Mouse (Mus musculus): ENCODE measurements around the gene Ide. TPM values are rescaled to one million over a fixed set of nuclear protein-coding genes. Genes with fewer than 3 reads are reported as not detected.

Ide gene
- polyA plus RNA-seq, 1 experiment from 2014 or later, result 42.0 TPM

- 80% methylated on average over 4 of the region's 4 CpGs for WGBS
- no peaks in the 10 kb centered on the region for H3K9me3 ChIP-seq (ENCODE audit: control insufficient read depth, low read length)
Measured at GRCm38 (mm10) chr19:37369921-37370320, 32.3 kb upstream of the Ide start.

DNA sequence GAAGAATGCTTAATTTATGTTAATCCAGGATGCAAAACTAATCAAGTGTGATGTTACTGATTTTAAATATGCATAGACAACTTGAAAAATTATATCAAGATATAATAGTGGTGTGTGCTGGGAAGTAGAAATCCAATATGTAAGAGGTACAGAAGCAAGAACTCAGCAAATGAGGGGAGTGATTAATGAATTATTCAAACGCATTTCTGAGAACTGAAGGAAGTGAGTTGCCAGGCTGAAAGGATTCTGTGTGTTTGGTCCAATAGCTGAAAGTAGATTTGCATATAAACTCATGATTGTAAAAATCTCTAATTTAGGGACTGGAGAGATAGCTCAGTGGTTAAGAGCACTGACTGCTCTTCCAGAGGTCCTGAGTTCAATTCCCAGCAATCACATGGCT, 31.3 kb upstream of the Ide start:
- Histone ChIP-seq H3K9me3 (ENCODE audit: control insufficient read depth, low read length) (no peaks in the 10 kb centered on the region), H3K4me3 (ENCODE audit: low read length) (no peak overlapping the region), H3K4me2 (ENCODE audit: low read depth, low read length) (no peak overlapping the region), H3K36me3 (ENCODE audit: control insufficient read depth, insufficient read depth, low read length) (no peaks in the 10 kb centered on the region), H3K9ac (ENCODE audit: low read length) (no peak overlapping the region), H3K4me1 (replicated peaks; ENCODE audit: control insufficient read depth, insufficient read depth, low read length) (no peaks in the 10 kb centered on the region), H3K27ac (ENCODE audit: low read length) (no peak overlapping the region), H3K27me3 (ENCODE audit: control insufficient read depth, insufficient read depth, low read depth, low read length) (no peaks in the 10 kb centered on the region)
- WGBS, result 76% methylated on average over 1 of the region's 1 CpGs
- no peak for ATAC-seq (ENCODE audit: low read depth)

More at GRCm38 (mm10) chr19:37369921-37370320, 32.3 kb upstream of the Ide start:
- Histone ChIP-seq H3K36me3 (ENCODE audit: control insufficient read depth, insufficient read depth, low read length) (no peaks in the 10 kb centered on the region), H3K4me3 (ENCODE audit: low read length) (no peak overlapping the region), H3K9ac (ENCODE audit: low read length) (no peak overlapping the region), H3K27ac (ENCODE audit: low read length) (no peak overlapping the region), H3K4me2 (ENCODE audit: low read depth, low read length) (no peak overlapping the region), H3K27me3 (ENCODE audit: control insufficient read depth, insufficient read depth, low read depth, low read length) (no peaks in the 10 kb centered on the region), H3K4me1 (replicated peaks; ENCODE audit: control insufficient read depth, insufficient read depth, low read length) (no peaks in the 10 kb centered on the region)
- ATAC-seq (ENCODE audit: low read depth), result no peak

DNA sequence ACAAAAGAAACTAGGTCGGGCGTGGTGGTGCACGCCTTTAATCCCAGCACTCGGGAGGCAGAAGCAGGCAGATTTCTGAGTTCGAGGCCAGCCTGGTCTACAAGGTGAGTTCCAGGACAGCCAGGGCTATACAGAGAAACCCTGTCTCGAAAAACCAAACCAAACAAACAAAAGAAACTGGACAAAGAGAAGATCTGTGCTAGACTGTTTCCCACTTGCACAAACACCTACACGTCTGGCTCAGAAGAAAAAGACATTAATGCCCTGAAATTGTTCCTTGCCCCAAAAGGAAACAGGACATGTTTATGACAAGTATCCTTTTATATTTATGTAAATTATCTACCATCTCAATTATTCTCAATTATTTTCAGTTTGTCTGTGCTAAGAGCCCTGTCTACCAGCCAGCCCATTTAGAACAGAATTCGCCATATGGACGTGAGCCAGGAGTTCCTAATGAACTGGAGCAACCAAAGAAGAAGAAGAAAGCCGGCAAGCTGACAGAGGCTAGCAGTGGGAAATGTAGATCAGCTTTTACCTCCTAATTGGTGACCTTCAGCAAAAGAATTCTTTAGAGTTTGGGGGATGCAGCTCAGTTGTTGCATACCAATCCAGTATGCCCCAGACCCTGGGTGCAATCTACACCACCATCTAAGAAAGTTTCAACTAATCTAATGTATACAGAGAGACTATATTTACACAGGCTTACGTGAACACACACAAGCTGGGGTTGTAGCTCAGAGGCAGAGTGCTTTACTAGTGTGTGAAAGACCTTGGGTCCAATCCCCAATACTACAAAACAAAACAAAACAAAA, 25.7 kb upstream of the Ide start:
- Histone ChIP-seq H3K27me3 (ENCODE audit: control insufficient read depth, insufficient read depth, low read depth, low read length) (no peaks in the 10 kb centered on the region), H3K36me3 (ENCODE audit: control insufficient read depth, insufficient read depth, low read length) (no peaks in the 10 kb centered on the region), H3K27ac (ENCODE audit: low read length) (no peak overlapping the region), H3K4me2 (ENCODE audit: low read depth, low read length) (no peak overlapping the region), H3K9me3 (ENCODE audit: control insufficient read depth, low read length) (no peaks in the 10 kb centered on the region), H3K4me3 (ENCODE audit: low read length) (no peak overlapping the region), H3K4me1 (replicated peaks; ENCODE audit: control insufficient read depth, insufficient read depth, low read length) (no peaks in the 10 kb centered on the region), H3K9ac (ENCODE audit: low read length) (no peak overlapping the region)
- 68% methylated on average over 11 of the region's 11 CpGs for WGBS
- ATAC-seq (ENCODE audit: low read depth), result no peak

GRCm38 (mm10) chr19:37362545-37362944, 24.9 kb upstream of the Ide start:
- H3K36me3 ChIP-seq (ENCODE audit: control insufficient read depth, insufficient read depth, low read length), result no peaks in the 10 kb centered on the region
- no peaks in the 10 kb centered on the region for H3K27me3 ChIP-seq (ENCODE audit: control insufficient read depth, insufficient read depth, low read depth, low read length)
- H3K4me3 ChIP-seq (ENCODE audit: low read length), result no peak overlapping the region
- H3K4me2 ChIP-seq (ENCODE audit: low read depth, low read length), result no peak overlapping the region
- H3K4me1 ChIP-seq (replicated peaks; ENCODE audit: control insufficient read depth, insufficient read depth, low read length), result no peaks in the 10 kb centered on the region
- no peaks in the 10 kb centered on the region for H3K9me3 ChIP-seq (ENCODE audit: control insufficient read depth, low read length)
- no peak overlapping the region for H3K9ac ChIP-seq (ENCODE audit: low read length)
- WGBS, result 51% methylated on average over 5 of the region's 5 CpGs
- no peak overlapping the region for H3K27ac ChIP-seq (ENCODE audit: low read length)
- no peak for ATAC-seq (ENCODE audit: low read depth)

- Histone ChIP-seq H3K4me2 (ENCODE audit: low read depth, low read length) (no peak overlapping the region), H3K9me3 (ENCODE audit: control insufficient read depth, low read length) (no peaks in the 10 kb centered on the region), H3K4me3 (ENCODE audit: low read length) (no peak overlapping the region), H3K9ac (ENCODE audit: low read length) (no peak overlapping the region), H3K27me3 (ENCODE audit: control insufficient read depth, insufficient read depth, low read depth, low read length) (no peaks in the 10 kb centered on the region), H3K4me1 (replicated peaks; ENCODE audit: control insufficient read depth, insufficient read depth, low read length) (no peaks in the 10 kb centered on the region), H3K27ac (ENCODE audit: low read length) (no peak overlapping the region), H3K36me3 (ENCODE audit: control insufficient read depth, insufficient read depth, low read length) (no peaks in the 10 kb centered on the region)
- no peak for ATAC-seq (ENCODE audit: low read depth)
- WGBS, result 48% methylated on average over 5 of the region's 5 CpGs
Measured at GRCm38 (mm10) chr19:37360044-37360443, 22.4 kb upstream of the Ide start.

DNA sequence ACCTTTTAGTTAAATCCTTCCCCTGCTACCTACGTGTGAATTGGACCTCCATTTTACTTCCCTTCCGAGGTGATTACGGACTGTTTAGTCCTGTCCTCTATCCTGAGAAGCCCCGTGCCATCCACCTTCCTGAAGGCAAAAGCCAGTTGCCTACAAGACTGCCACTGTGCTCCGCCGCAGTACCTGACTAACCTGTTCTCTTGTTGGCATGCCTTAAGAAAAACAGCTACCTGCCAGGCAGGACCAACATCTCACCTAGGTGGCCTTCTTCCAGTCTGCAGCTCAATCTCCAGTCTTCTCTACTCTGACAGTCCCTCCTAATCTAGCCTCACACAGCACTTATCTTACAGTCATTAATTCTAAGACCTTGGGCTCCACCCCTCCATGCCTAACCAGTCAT, 15.7 kb upstream of the Ide start:
- Histone ChIP-seq H3K4me3 (ENCODE audit: low read length) (no peak overlapping the region), H3K36me3 (ENCODE audit: control insufficient read depth, insufficient read depth, low read length) (0 out of 2 replicates have a peak, but pooled peaks cover 3% of the 10 kb centered on the region), H3K4me1 (replicated peaks; ENCODE audit: control insufficient read depth, insufficient read depth, low read length) (no peaks in the 10 kb centered on the region), H3K27ac (ENCODE audit: low read length) (no peak overlapping the region), H3K9me3 (ENCODE audit: control insufficient read depth, low read length) (no peaks in the 10 kb centered on the region), H3K4me2 (ENCODE audit: low read depth, low read length) (no peak overlapping the region), H3K9ac (ENCODE audit: low read length) (no peak overlapping the region), H3K27me3 (ENCODE audit: control insufficient read depth, insufficient read depth, low read depth, low read length) (no peaks in the 10 kb centered on the region)
- no peak for ATAC-seq (ENCODE audit: low read depth)
- WGBS, result 85% methylated on average over 6 of the region's 6 CpGs

- Histone ChIP-seq H3K36me3 (ENCODE audit: control insufficient read depth, insufficient read depth, low read length) (0 out of 2 replicates have a peak, but pooled peaks cover 3% of the 10 kb centered on the region), H3K27me3 (ENCODE audit: control insufficient read depth, insufficient read depth, low read depth, low read length) (no peaks in the 10 kb centered on the region), H3K9ac (ENCODE audit: low read length) (no peak overlapping the region), H3K27ac (ENCODE audit: low read length) (no peak overlapping the region), H3K4me2 (ENCODE audit: low read depth, low read length) (no peak overlapping the region), H3K9me3 (ENCODE audit: control insufficient read depth, low read length) (no peaks in the 10 kb centered on the region), H3K4me3 (ENCODE audit: low read length) (no peak overlapping the region), H3K4me1 (replicated peaks; ENCODE audit: control insufficient read depth, insufficient read depth, low read length) (no peaks in the 10 kb centered on the region)
- no peak for ATAC-seq (ENCODE audit: low read depth)
- 91% methylated on average over 3 of the region's 3 CpGs for WGBS
Measured at GRCm38 (mm10) chr19:37352756-37353155, 15.1 kb upstream of the Ide start.

- Histone ChIP-seq H3K4me3 (ENCODE audit: low read length) (no peak overlapping the region), H3K9ac (ENCODE audit: low read length) (no peak overlapping the region), H3K27ac (ENCODE audit: low read length) (no peak overlapping the region), H3K27me3 (ENCODE audit: control insufficient read depth, insufficient read depth, low read depth, low read length) (no peaks in the 10 kb centered on the region), H3K4me2 (ENCODE audit: low read depth, low read length) (no peak overlapping the region), H3K4me1 (replicated peaks; ENCODE audit: control insufficient read depth, insufficient read depth, low read length) (no peaks in the 10 kb centered on the region), H3K36me3 (ENCODE audit: control insufficient read depth, insufficient read depth, low read length) (0 out of 2 replicates have a peak, but pooled peaks cover 3% of the 10 kb centered on the region), H3K9me3 (ENCODE audit: control insufficient read depth, low read length) (no peaks in the 10 kb centered on the region)
- no peak for ATAC-seq (ENCODE audit: low read depth)
Measured at GRCm38 (mm10) chr19:37348952-37349351, 11.3 kb upstream of the Ide start.

DNA sequence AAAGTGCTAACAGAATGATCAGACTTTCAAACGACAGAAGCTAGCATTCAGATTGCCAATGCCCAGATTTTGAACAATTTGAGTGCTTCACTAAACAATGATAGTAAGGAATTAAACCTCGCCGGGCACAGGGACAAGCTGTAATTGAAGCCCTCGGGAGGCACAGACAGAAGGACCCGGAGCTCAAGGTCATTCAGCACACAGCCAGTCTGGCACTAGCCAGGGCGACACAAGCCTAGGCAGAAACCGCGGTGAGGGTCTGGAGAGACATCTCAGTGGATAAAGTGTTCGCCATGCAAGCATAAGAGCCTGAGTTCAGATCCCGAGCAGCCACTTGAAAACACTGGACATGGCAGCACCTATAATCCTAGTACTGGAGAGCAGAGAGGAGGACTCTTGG, 10.7 kb upstream of the Ide start:
- Histone ChIP-seq H3K27ac (ENCODE audit: low read length) (no peak overlapping the region), H3K9ac (ENCODE audit: low read length) (no peak overlapping the region), H3K4me2 (ENCODE audit: low read depth, low read length) (no peak overlapping the region), H3K9me3 (ENCODE audit: control insufficient read depth, low read length) (no peaks in the 10 kb centered on the region), H3K36me3 (ENCODE audit: control insufficient read depth, insufficient read depth, low read length) (0 out of 2 replicates have a peak, but pooled peaks cover 3% of the 10 kb centered on the region), H3K4me3 (ENCODE audit: low read length) (no peak overlapping the region), H3K4me1 (replicated peaks; ENCODE audit: control insufficient read depth, insufficient read depth, low read length) (no peaks in the 10 kb centered on the region), H3K27me3 (ENCODE audit: control insufficient read depth, insufficient read depth, low read depth, low read length) (no peaks in the 10 kb centered on the region)
- ATAC-seq (ENCODE audit: low read depth), result no peak
- WGBS, result 80% methylated on average over 10 of the region's 10 CpGs

Data from lung, embryonic 16.5 days (tissue).